Mouse (Mus musculus) hindbrain, embryonic 10.5 days (tissue): ENCODE measurements around the gene Ptpre. TPM values are rescaled to one million over a fixed set of nuclear protein-coding genes. Genes with fewer than 3 reads are reported as not detected.
A peak's percentile ranks its signal among the peaks of the same experiment; 100 is the strongest.
"Not testable (repeated sequence)": the region's sequence is repeated elsewhere in the genome, so short reads cannot be mapped to it uniquely, and the experiment has no call there.

Experiments used
- DNase-seq: peaks from one replicate; pipeline ENCODE4 v3.0.0-alpha.2; 2017; ENCODE audit warnings: low spot score
- H3K27ac ChIP-seq: fragments of 300-500 bp; sonication (generic); 2 replicates; pipeline ENCODE4 v1.5.1; 2016; ENCODE audit warnings: mild to moderate bottlenecking, moderate library complexity
- H3K27me3 ChIP-seq: fragments of 300-500 bp; sonication (generic); 2 replicates; pipeline ENCODE4 v1.6.1; 2016; ENCODE audit warnings: mild to moderate bottlenecking; ENCODE audit not compliant: poor library complexity, insufficient read depth, severe bottlenecking
- H3K36me3 ChIP-seq: fragments of 300-500 bp; sonication (generic); 2 replicates; pipeline ENCODE4 v1.6.1; 2016; ENCODE audit warnings: mild to moderate bottlenecking, moderate library complexity
- H3K4me1 ChIP-seq: fragments of 300-500 bp; sonication (generic); replicated peaks from 2 replicates; pipeline ENCODE4 v1.6.1; 2016; ENCODE audit warnings: mild to moderate bottlenecking
- H3K4me3 ChIP-seq: fragments of 300-500 bp; sonication (generic); 2 replicates; pipeline ENCODE4 v1.5.1; 2016; ENCODE audit warnings: mild to moderate bottlenecking, moderate library complexity
- H3K9me3 ChIP-seq: fragments of 300-500 bp; sonication (generic); 2 replicates; pipeline ENCODE4 v1.6.1; 2016; ENCODE audit warnings: mild to moderate bottlenecking, moderate library complexity
- WGBS: fragments of 180-500 bp; shearing (Covaris S2); methylation state at CpG from one replicate; pipeline ENCODE4 v1.1.7; 2016; 5-methylcytosine and 5-hydroxymethylcytosine counted together
- polyA plus RNA-seq: library from polyadenylated mRNA; unstranded; fragments of >200 nt; fragmentation: Nextera tagmentation; extraction: Ambion mirVana; gene quantifications from 2 replicates; pipeline ENCODE4 v1.2.1, GENCODE M21; 2016

Gene Ptpre
- polyA plus RNA-seq, 1 experiment from 2014 or later: 0.85 TPM

- 80% methylated on average over 2 of the region's 2 CpGs for WGBS
- H3K27me3 ChIP-seq: no peaks in the 10 kb centered on the region
These were observed 31.3 kb downstream of the Ptpre start for GRCm38 (mm10) chr7:135568550-135568949.

GRCm38 (mm10) chr7:135571392-135571791 is 34.1 kb downstream of the Ptpre start:
- peaks cover 10% of the 10 kb centered on the region for H3K4me1 ChIP-seq
- H3K9me3 ChIP-seq: 0 out of 2 replicates have a peak, but pooled peaks cover 5% of the 10 kb centered on the region
- no peaks in the 10 kb centered on the region for H3K36me3 ChIP-seq
- no peak for DNase-seq
- H3K4me3 ChIP-seq: no peak overlapping the region
- H3K27ac ChIP-seq: no peak overlapping the region
- H3K27me3 ChIP-seq: no peaks in the 10 kb centered on the region

More at GRCm38 (mm10) chr7:135568550-135568949, 31.3 kb downstream of the Ptpre start:
- 0 out of 2 replicates have a peak, but pooled peaks cover 5% of the 10 kb centered on the region for H3K9me3 ChIP-seq
- H3K36me3 ChIP-seq: no peaks in the 10 kb centered on the region
- H3K4me3 ChIP-seq: no peak overlapping the region
- H3K4me1 ChIP-seq: peaks cover 14% of the 10 kb centered on the region
- no peak overlapping the region for H3K27ac ChIP-seq
- no peak for DNase-seq

- no peak overlapping the region for H3K4me3 ChIP-seq
- H3K4me1 ChIP-seq: peaks cover 10% of the 10 kb centered on the region; the same call in 1 of the 2 replicates
- DNase-seq: peak; percentile 23
- WGBS: 66% methylated on average over 10 of the region's 10 CpGs
- no peaks in the 10 kb centered on the region for H3K27me3 ChIP-seq
- no peak overlapping the region for H3K27ac ChIP-seq
- no peaks in the 10 kb centered on the region for H3K36me3 ChIP-seq
- H3K9me3 ChIP-seq: 0 out of 2 replicates have a peak, but pooled peaks cover 5% of the 10 kb centered on the region
These were observed 34.8 kb downstream of the Ptpre start for GRCm38 (mm10) chr7:135571951-135572559.

GRCm38 (mm10) chr7:135575319-135576069 is 38.2 kb downstream of the Ptpre start:
- H3K4me1 ChIP-seq: peaks cover 14% of the 10 kb centered on the region; the same call in 1 of the 2 replicates
- H3K27me3 ChIP-seq, H3K4me3 ChIP-seq, H3K9me3 ChIP-seq, DNase-seq, H3K27ac ChIP-seq, H3K36me3 ChIP-seq: not testable (repeated sequence)
- WGBS: 83% methylated on average over 7 of the region's 7 CpGs

GRCm38 (mm10) chr7:135576329-135576728 is 39.0 kb downstream of the Ptpre start:
- peaks cover 11% of the 10 kb centered on the region; the same call in 1 of the 2 replicates for H3K4me1 ChIP-seq
- WGBS: 90% methylated on average over 3 of the region's 3 CpGs
- no peak overlapping the region for H3K27ac ChIP-seq
- DNase-seq: no peak
- H3K4me3 ChIP-seq: no peak overlapping the region
- no peaks in the 10 kb centered on the region for H3K9me3 ChIP-seq
- no peaks in the 10 kb centered on the region for H3K27me3 ChIP-seq
- H3K36me3 ChIP-seq: no peaks in the 10 kb centered on the region

GRCm38 (mm10) chr7:135578715-135579325 is 41.5 kb downstream of the Ptpre start:
- DNase-seq: no peak
- 85% methylated on average over 16 of the region's 16 CpGs for WGBS
- no peaks in the 10 kb centered on the region for H3K9me3 ChIP-seq
- H3K4me1 ChIP-seq: peaks cover 8% of the 10 kb centered on the region; the same call in 1 of the 2 replicates
- H3K27ac ChIP-seq: no peak overlapping the region
- no peak overlapping the region for H3K4me3 ChIP-seq
- no peaks in the 10 kb centered on the region for H3K27me3 ChIP-seq
- no peaks in the 10 kb centered on the region for H3K36me3 ChIP-seq

GRCm38 (mm10) chr7:135580306-135581091 is 43.2 kb downstream of the Ptpre start:
- WGBS: 83% methylated on average over 7 of the region's 7 CpGs
- DNase-seq: no peak

GRCm38 (mm10) chr7:135581128-135581527 is 43.8 kb downstream of the Ptpre start:
- Histone ChIP-seq H3K27ac (no peak overlapping the region), H3K4me3 (no peak overlapping the region), H3K4me1 (peaks cover 11% of the 10 kb centered on the region; the same call in 1 of the 2 replicates), H3K27me3 (no peaks in the 10 kb centered on the region), H3K36me3 (no peaks in the 10 kb centered on the region), H3K9me3 (no peaks in the 10 kb centered on the region)
- WGBS: 73% methylated on average over 5 of the region's 5 CpGs
- no peak for DNase-seq

More at GRCm38 (mm10) chr7:135580306-135581091, 43.2 kb downstream of the Ptpre start:
- Histone ChIP-seq H3K4me3 (no peak overlapping the region), H3K4me1 (peaks cover 11% of the 10 kb centered on the region; the same call in 1 of the 2 replicates), H3K27ac (no peak overlapping the region), H3K27me3 (no peaks in the 10 kb centered on the region), H3K9me3 (no peaks in the 10 kb centered on the region), H3K36me3 (no peaks in the 10 kb centered on the region)

- WGBS: 87% methylated on average over 1 of the region's 1 CpGs
- no peak for DNase-seq
- no peaks in the 10 kb centered on the region for H3K27me3 ChIP-seq
- H3K4me3 ChIP-seq: no peak overlapping the region
- H3K36me3 ChIP-seq: no peaks in the 10 kb centered on the region
- H3K4me1 ChIP-seq: peaks cover 26% of the 10 kb centered on the region
- no peak overlapping the region for H3K27ac ChIP-seq
- no peaks in the 10 kb centered on the region for H3K9me3 ChIP-seq
These were observed 47.9 kb downstream of the Ptpre start for GRCm38 (mm10) chr7:135585125-135585687.

GRCm38 (mm10) chr7:135586402-135586801 is 49.1 kb downstream of the Ptpre start:
- Histone ChIP-seq H3K4me3 (no peak overlapping the region), H3K27me3 (no peaks in the 10 kb centered on the region), H3K27ac (peak overlapping the region; percentile 70), H3K36me3 (no peaks in the 10 kb centered on the region), H3K4me1 (peaks cover 26% of the 10 kb centered on the region), H3K9me3 (no peaks in the 10 kb centered on the region)
- no peak for DNase-seq
- 47% methylated on average over 4 of the region's 4 CpGs for WGBS

- no peak overlapping the region for H3K4me3 ChIP-seq
- H3K9me3 ChIP-seq: no peaks in the 10 kb centered on the region
- H3K27ac ChIP-seq: 0 out of 2 replicates have a peak overlapping the region, but pooled peaks have one; percentile 30
- H3K4me1 ChIP-seq: peaks cover 33% of the 10 kb centered on the region
- DNase-seq: no peak
- H3K27me3 ChIP-seq: no peaks in the 10 kb centered on the region
- H3K36me3 ChIP-seq: no peaks in the 10 kb centered on the region
- WGBS: 64% methylated on average over 2 of the region's 2 CpGs
These were observed 50.7 kb downstream of the Ptpre start for GRCm38 (mm10) chr7:135587821-135588575.
